Mouse (Mus musculus) cerebellum, postnatal 14 days (tissue): Measurements from ENCODE around the gene Cep63.

Source experiments
- DNase-seq, 2 experiments: peaks; one replicate each; pipeline ENCODE4 v3.0.0; 2021; ENCODE audit warnings: mixed read lengths in 2 of 2

Gene Cep63

DNA sequence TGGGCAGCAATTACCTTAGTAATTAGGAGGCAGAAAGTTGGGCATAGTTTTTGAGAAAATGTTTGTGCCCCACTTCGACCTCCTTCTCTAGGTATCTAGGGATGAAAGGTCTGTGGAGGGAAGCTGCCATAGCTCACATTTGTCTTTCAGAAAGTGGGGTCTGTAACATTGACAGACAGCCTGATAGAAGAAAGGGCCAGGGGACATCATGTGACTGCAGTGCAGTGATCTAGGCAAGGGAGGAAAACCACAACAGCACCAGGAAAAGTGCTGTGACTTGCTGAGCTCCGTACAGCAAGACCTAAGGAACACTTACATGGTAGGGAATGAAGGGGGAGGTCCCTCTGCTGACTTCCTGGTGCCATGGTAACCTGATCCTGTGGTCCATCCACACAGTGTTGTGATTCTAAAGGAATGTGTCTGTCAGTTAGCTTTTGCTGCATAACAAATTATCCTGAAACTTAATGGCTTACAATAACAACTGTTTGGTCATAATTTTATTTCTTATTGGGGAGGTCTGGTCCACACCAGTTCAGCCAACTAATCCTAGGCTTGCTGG is 5.3 kb upstream of the Cep63 start:
- no peak for DNase-seq

DNA sequence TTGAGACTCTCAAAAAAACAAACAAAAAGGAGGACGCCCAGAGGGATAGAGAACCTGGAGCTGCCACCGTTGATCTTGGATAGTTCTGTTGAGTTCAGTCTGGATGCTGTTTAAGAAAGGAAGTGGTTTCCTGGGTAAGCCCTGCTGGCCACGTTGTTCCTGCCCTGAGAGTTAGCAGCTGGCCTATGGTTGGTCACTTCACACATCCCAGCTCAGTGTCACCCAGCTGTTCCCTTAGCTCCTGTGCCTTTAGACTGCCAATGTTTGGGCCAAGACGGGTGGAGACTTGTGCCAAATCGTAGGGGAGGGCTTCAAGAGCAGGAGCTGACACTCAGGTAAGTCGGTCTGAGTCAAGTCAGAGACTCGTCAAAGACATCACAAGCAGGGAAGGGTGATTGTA is 2.7 kb upstream of the Cep63 start:
- DNase-seq = no peak

DNA sequence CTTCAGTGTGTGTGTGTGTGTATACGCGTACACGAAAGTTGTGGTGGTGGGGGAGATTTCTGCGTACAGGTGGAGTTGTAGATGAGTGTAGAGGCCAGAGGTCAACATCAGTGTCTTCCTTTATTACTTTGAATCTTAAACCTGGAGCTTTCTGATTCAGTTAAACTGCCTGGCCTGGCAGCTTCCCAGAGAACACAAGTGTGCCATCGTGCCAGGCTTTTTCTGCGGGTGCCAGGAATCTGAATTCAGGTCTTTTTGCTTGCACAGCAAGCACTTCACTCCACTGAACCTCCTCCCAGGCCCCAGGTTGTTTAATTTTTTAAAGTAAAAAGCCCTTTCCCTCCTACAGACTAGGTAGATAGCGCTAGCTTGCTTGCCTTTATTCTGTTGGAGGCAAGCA is 1.1 kb upstream of the Cep63 start:
- DNase-seq = peak in 1 of 2 experiments; percentile 45

DNA sequence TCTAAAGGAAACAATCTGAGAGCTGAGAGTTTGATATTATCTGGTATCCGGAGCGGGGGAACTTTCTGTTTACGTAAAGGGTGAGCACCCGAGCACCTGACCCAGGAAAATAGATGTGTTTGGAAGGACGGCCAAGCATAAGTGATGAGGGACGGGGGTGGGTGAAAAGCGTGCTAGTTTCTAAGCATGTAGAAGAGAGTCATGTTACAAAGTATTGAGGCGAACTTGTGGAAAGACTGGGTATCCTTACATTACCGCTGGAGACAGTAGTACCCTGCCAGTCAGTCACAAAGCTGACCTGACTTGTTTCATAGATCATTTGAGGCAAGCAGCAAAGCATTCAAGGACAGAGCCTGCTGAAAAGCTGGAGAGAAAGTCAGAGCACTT is 498 bp upstream of the Cep63 start:
- DNase-seq = no peak

DNA sequence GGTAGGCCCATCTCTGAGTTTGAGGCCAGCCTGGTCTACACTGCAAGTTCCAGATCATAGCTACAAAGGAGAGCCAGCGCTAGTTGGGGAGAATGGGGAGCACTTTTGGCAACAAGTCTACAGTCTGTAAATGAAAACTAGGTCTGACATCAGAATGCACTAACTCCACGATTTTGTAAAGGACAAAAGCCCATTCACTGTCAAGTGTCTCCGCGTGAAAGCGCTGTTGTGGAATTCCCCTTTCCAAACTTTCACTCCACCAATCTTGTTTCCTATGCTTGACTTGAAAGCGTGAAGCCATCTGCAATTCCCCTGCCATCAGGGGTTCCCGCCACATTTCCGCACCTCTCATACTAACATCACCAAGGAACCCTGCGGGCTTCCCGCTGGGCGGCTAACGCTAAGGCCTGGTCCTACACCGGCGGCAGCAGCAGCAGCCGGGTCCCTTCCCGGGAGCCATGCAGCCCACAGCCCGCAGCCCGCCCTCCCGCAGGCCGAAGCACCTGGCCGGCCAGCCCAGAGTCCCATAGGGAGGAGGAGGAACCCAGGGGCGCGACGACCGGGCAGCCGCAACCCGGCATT is 842 bp downstream of the Cep63 start:
- peak in 1 of 2 experiments; percentile 76 for DNase-seq

DNA sequence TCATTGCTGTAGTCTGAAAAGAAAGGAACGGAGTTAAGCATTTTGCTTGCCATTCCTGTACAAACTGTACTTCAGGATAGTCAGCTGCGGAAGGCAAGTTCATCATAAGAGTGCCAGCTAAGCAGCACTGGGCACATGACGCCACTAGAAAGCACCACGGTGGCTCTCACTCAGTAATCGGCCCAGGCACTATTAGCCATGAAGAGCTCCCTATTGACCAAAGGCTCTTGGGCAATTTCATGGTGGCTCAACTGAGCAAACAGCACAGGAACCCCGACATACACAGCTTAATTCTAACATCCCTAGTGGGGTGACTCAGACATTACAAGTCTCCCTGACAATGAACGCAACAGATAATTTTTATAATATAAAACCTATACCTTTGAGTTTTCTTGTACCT is 2.8 kb downstream of the Cep63 start:
- no peak for DNase-seq

DNA sequence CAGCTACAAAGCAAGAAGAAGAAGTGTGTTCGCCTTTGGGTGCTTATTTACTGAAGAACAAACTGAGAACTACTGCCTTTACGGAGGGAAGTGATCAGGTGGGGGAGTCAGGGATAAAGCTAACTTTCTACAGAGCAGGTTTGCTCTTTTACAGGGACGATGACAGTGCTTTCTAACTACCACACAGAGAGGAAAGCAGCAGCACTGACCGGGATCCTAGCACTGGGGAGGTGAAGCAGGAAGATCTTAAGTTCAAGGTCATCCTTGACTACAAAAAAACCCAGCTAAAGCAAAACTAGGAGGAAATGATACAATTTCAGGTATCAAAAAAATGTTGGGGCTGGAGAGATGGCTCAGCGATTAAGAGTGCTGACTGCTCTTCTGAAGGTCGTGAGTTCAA is 3.5 kb downstream of the Cep63 start:
- DNase-seq = no peak

DNA sequence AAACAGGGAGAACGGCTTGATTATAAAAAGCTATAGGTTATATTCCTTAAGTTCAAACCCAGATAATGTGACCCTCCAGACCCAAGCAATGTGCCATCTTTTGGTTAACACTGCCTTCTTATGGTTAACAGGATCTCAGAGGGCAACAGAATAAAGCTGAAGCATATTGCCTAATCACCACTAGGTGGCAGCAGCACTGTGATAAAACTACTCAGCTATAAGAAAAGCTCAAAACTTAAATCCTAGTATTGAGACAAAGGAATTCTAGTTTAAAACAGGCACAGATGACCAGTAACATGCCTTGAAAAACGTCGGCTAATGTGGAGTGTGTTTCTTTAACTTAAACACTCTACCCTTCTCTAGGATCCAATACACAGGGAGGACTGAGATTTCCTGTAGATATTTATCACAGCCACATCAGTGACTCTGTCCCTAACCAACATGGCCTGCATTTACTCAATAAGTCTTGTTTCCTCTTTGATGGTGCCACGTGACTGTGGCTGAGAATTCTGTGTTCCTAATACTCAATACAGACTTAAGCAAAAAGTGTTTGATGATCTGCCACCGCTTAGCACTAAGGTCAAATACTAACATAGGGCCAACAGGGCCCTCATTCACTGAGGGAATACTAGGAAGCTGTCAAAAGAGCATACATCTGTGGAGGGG is 4.0 kb downstream of the Cep63 start:
- peak; percentile 70 for DNase-seq

DNA sequence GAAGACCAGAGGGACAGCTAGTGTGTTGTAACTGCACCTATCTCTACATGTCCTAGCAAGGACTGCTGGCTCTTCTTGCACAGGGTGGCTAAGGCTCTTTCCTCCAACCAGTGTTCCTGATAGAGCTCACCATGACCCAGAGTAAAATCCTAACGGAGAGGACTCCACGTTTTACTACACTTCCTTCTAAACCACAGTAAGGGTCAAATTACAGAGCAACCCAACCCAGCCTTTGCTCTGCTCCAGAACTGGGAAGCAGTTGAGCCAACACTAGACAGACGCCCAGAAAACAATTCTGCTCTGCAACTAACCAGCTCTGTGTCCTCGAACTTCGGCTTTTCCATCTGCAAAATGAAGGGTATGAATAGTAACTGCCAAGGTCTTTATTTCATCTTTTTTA is 4.9 kb downstream of the Cep63 start:
- DNase-seq = no peak

DNA sequence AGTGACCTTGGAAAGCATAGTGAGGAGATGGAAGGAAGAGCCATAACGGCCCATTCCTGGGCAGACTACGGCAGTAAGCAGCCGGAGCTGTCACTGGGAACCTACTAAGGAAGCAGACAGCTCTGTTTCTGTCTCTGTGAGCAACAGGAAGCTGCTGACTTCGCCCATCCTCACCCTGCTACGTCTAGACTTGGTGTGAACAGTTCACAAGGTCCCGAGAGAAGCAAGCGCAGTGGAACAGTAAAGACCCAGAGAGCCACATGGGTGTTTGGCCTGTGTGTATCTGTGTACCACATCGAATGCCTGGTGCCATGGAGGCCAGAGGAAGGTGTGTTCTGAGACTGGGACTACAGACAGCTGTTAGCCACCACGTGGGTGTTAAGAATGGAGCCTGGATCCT is 10.1 kb downstream of the Cep63 start:
- no peak for DNase-seq

DNA sequence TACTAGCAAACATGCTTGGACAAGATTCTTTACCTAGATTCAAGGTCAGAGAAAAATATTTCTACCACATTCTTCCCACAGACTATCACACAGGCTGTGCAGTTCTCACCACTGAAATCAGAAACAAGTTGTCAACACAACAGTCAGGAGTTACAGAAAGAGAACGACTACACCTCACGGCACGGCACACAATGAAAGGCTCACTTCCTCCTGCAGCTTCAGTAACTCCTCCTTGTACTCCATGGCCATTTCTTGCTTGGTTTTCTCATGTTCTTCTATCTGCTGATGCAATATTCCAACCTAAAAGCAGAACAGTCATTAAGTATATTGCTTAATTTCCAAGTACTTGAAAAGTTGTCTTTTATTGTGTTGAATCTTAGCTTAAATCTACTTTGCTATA is 11.3 kb downstream of the Cep63 start:
- DNase-seq = no peak

DNA sequence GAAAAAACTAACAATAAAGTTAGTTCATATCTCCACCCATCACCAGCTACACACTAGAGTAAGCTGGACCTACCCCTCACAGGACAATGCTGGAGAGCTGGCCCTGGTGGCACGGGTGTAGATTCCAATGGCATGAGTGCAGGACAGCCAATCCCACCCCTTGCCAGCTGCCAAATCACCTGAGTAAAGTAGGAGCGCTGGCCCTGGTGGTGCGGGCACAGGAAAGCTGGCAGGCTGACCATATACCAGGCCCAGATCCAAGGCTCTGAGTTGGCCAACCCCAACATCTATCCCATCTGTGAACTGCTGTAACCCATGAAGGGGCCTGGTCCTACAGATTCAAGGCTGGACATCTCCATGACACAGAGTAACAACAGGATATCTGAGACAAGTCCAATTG is 17.1 kb downstream of the Cep63 start:
- no peak for DNase-seq

DNA sequence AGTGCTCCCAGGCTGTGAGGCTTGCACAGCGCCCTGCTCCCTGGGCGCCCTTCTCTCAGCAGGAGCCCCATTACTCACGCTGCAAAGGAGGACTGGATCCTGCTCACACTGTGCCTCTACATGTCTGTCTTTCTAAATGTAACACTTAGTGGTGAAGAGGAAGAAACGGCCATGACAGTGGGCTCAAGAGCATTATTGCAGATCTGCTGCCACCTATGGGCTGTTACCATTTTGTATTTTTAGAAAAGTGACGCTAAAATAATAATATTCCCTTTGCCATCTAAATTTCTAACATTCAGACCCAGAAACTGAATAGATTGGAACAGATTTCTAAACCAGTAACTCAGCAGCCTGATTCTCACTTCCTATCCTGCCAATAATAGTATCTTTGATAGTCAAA is 18.9 kb downstream of the Cep63 start:
- DNase-seq = peak in 1 of 2 experiments; percentile 15

DNA sequence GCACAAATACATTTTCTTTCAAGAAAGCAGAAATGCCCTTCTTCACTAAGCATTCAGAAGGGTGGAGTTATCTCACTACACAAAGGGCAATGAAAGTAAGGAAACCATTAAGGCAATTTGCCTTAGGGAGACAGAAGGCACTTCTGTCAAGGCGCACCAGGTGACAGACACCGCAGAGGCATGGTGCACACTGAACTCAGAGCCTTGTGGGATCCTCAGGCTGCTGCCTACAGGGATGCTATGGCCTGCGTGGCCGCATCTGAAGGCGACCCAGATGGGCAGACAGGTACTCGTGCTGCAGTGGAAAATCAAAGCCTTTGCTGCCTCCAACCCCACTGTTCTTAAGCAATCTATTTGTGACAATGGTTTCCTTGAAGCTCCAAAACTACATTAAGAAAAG is 21.2 kb downstream of the Cep63 start:
- DNase-seq = no peak

DNA sequence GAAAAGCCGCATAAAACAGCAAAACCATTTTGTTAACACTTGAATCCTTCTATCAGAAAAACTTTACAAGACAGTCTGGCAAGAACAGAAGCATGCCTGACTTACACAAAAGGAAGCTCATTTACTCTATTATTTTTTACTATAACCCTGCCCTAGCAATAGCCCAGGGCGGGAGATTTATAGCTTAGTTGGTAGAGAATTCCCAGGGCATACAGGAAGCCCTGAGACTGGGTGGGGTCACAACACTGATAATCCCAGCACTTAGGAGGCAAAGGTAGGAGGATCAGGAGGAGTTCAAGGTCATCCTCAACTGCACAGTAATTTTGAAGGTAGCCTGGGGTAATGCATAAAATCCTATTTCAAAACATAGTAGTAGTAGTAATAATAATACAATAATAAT is 24.7 kb downstream of the Cep63 start:
- no peak for DNase-seq

DNA sequence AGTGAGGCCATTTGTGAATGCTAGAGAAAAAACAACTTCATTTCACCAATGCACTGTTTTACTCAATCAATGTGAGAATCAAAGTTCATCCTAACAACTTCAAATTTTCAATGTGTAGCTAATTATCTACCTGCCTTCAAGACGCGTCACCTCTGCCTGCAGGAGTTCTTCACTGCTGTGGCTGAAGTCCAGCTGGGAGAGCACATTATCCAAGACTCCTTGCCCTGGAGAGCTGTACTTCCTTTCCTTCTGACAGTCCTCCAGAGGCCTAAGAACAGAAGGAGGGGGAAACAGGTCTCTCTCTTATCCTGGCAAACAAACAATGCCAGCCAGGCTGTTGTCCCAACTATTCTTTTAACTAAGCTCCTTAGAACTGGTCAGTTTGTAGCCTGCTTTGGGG is 25.1 kb downstream of the Cep63 start:
- DNase-seq = no peak

DNA sequence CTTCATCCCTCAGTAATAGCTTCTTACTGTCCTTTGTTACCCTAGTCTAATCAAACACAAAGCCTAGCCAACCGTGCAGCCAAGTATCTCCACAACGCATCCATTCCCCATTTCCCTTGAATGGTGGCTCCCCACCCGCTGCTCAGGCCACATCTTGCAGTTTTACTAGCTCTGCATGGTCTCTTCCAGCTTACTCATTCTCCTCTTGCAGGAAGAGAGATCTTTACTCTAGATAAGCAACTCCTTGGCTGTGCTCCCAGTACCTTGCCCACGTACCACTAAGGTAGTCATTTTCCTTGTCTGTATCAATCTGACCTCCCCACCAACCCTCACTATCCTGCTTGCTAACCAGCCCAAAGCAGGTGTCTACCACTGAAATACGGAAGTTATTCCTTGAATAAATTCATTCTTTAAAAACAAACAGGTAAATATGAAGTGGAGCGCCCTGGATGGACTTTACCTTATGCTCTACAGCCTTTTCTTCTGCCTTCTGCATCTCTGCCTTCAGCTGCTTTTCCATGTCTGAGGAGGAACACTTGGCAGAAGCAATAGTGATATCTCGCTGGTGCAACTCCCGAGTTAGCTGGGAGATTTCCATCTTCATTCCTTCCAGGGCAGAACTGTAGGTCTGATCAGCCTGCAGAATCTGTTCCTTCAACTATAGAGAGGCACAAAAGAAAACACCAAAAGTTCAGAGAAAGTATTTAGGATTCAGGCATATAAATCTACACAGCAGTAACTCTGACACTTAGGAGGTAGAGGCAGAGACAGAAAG is 30.5 kb downstream of the Cep63 start:
- no peak for DNase-seq

DNA sequence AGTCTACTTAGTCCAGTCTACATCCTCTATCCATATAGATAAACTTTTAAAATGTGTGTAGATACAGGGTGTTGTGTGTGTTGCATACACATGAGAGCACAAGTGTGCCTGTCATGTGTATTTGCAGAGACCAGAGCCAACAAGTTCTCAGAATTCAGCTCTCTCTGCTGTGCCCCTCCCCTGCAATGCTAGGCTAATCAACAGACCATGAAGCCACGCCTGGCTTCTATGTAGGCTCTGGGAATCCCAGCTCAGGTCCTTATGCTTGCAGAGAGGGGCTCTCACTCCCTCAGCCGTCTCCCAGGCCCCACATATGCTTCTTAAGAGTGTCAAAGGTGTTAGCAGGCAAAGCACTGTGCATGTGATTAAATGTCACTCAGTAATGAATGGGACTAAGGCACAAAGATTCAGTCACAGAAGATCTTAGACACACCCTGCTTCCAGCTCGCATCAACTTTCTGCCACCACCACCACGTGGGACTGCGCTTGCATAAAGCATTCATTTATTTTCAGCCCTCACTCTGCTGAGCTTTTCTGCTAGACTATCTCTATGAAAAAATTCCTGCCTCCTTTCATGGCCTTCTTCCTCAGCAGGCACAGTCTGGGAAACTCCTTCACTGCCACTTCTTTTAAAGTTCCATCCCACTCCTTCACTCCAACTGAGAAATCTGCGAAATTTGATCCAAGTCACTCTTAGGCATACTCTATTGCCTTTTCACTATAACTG is 31.5 kb downstream of the Cep63 start:
- no peak for DNase-seq

DNA sequence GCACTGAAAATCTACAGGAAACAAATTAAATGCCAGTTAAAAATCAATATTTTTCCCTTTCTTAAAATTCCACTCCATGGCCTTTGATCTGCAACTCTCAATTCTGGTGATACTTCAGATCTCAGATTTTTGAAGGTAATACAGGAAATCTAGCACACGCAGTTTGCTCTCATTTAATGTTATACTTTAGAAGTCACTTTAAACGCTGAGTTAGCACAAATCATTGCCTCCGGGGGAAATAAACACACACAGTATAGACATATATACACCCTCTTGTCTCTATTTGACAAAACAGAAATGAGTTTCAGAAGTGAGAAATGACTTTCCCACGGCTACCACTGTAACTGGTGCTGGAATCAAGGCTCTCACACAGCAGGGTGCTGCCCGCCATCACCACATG is 39.0 kb downstream of the Cep63 start:
- DNase-seq = no peak

DNA sequence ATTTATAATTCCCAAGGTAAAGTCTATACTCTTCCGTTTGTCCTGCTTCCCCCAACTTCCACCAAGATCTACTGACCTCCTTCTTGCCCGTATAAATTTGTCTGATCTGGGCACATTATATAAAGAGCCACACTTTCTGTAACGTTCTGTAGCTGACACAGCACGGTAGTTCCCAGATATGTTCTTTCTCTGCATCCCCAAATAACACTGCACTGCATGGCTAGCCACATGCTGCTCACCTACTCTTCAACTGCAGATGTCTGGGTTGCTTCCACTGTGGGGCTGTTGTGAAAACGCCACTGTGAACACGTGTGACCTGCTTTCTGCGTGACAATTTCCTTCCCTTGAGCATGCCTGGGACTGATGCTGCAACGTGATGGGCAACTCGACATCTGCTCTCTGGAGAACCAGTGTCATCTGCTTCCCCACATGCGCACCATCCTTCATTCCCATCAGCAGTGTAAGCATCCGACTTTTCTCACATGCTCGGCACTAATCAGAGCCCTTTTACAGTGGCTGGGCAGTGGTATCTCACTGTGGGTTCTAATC is 44.3 kb downstream of the Cep63 start:
- no peak for DNase-seq

DNA sequence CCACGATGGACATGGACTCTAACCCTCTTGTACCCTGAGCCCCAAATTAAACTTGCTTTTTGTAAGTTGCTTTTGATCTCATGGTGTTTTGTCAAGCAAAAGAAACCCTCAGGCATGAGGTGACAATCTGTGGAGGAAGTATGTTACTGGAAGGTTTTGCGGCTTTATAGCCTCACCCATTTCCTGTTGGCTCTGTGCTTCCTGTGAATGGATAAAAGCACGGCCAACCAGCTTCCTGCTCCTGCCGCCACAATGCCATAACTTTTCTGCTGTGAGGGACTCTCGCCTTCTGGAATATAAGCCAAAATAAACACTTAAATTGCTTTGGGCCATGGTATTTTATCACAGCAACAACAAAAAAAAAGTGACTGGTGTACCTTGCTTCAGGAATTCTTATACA is 48.9 kb downstream of the Cep63 start:
- no peak for DNase-seq

DNA sequence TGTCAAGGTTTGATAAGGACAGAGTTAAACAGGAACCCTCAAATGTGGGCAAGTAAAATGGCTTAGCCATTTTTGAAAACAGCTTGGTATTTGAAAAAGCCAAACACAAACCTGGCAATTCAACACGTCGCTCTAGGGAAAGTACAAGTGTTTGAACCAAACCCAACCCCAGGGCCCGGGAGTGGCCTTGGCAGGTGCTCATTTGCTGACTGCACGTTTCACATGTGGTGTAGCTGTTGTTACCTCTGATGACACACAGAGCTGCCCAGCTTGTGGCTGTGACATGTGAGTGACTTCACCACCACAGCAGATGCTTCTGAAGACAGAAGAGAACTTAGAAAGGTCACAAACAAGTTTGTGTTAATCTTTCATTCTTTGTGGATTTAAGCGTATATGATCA is 53.4 kb downstream of the Cep63 start:
- DNase-seq = no peak

DNA sequence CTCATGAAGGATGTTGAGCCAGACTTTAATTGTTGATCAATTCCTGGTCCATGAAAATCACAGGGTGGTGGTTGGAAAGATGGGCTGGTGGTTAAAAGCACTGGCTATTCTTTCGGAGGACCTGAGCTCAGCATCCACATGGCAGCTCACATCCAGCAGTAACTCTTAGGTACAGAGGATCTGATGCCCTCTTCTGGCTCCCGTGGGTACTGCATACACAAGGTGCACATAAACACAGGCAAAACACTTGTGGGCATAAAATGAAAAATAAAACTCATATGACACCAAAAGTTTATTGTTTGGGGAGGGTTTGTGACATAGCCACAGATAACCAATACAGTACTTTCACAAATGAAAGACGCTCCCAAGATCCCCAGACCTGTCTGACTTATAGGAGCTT is 67.9 kb downstream of the Cep63 start:
- no peak for DNase-seq
